Mouse (Mus musculus) cerebellum, adult 9-10 months (tissue): ENCODE data around the gene Gp1ba.
A peak's percentile ranks its signal among the peaks of the same experiment; 100 is the strongest.

Experiments
- DNase-seq: peaks from one replicate; pipeline ENCODE4 v3.0.0; 2022

Gene Gp1ba

GRCm38 (mm10) chr11:70630129-70630528, 8.8 kb upstream of the Gp1ba start:
- no peak for DNase-seq

GRCm38 (mm10) chr11:70635601-70636000, 3.3 kb upstream of the Gp1ba start:
- no peak for DNase-seq

- DNase-seq: no peak
Measured at GRCm38 (mm10) chr11:70637764-70638163, 1.2 kb upstream of the Gp1ba start.

- no peak for DNase-seq
Measured at GRCm38 (mm10) chr11:70638293-70638692, 629 bp upstream of the Gp1ba start.

GRCm38 (mm10) chr11:70639976-70640375, 1.1 kb downstream of the Gp1ba start:
- no peak for DNase-seq

- DNase-seq: no peak
Measured at GRCm38 (mm10) chr11:70641241-70641640, 2.3 kb downstream of the Gp1ba start.

GRCm38 (mm10) chr11:70643051-70643450, 4.1 kb downstream of the Gp1ba start:
- DNase-seq: peak; percentile 31

GRCm38 (mm10) chr11:70644564-70645103, 5.7 kb downstream of the Gp1ba start:
- peak; percentile 54 for DNase-seq

- peak; percentile 56 for DNase-seq
Measured at GRCm38 (mm10) chr11:70645461-70646258, 6.7 kb downstream of the Gp1ba start.

- DNase-seq: peak; percentile 74
Measured at GRCm38 (mm10) chr11:70646259-70646555, 7.3 kb downstream of the Gp1ba start.

GRCm38 (mm10) chr11:70646691-70647650, 8.0 kb downstream of the Gp1ba start, which contains the start of the genes Rnf167 and Slc25a11:
Gene Rnf167, plus strand, starts transcription at chr11:70647235.
Gene Slc25a11, minus strand, starts transcription at chr11:70647479.
- DNase-seq: peak; percentile 98

GRCm38 (mm10) chr11:70647716-70648420, 8.9 kb downstream of the Gp1ba start:
- DNase-seq: peak; percentile 59

GRCm38 (mm10) chr11:70648512-70648911, 9.6 kb downstream of the Gp1ba start:
- peak; percentile 48 for DNase-seq

GRCm38 (mm10) chr11:70649185-70649734, 10.3 kb downstream of the Gp1ba start:
- DNase-seq: no peak

GRCm38 (mm10) chr11:70650322-70651175, 11.6 kb downstream of the Gp1ba start:
- DNase-seq: peak; percentile 36

- peak; percentile 47 for DNase-seq
Measured at GRCm38 (mm10) chr11:70651391-70651790, 12.5 kb downstream of the Gp1ba start.

GRCm38 (mm10) chr11:70652029-70652883, 13.3 kb downstream of the Gp1ba start:
- DNase-seq: peak; percentile 55

- DNase-seq: peak; percentile 50
Measured at GRCm38 (mm10) chr11:70652884-70653344, 14.0 kb downstream of the Gp1ba start.

- peak; percentile 64 for DNase-seq
Measured at GRCm38 (mm10) chr11:70653345-70654197, 14.6 kb downstream of the Gp1ba start.
